Mouse (Mus musculus) MEL (cell line): ENCODE data around the gene Raph1. TPM values are rescaled to one million over a fixed set of nuclear protein-coding genes. Genes with fewer than 3 reads are reported as not detected.

Experiments
- DNase-seq: peaks from one replicate; pipeline ENCODE4 v3.0.0; 2011; ENCODE audit warnings: low read depth, low spot score
- H3K27ac ChIP-seq: 2 replicates; pipeline ENCODE4 v1.5.1; 2012; ENCODE audit warnings: low read depth, mild to moderate bottlenecking, control low read depth, low read length, moderate library complexity; ENCODE audit not compliant: control insufficient read depth
- H3K27me3 ChIP-seq, 2 experiments: fragments of 150-350 bp in 1 of 2; sonication (generic) in 1 of 2; 2 replicates each; pipeline ENCODE4 v1.6.1; 2012; ENCODE audit warnings: low read length in 2 of 2, mild to moderate bottlenecking in 2 of 2, improper control_type of control experiment in 1 of 2, moderate library complexity in 1 of 2; ENCODE audit not compliant: insufficient read depth in 2 of 2, control insufficient read depth in 1 of 2
- H3K36me3 ChIP-seq, 2 experiments: 2 replicates each; pipeline ENCODE4 v1.6.1; 2012 to 2014; ENCODE audit warnings: low read length in 2 of 2, improper control_type of control experiment in 1 of 2, inconsistent platforms in 1 of 2, mild to moderate bottlenecking in 1 of 2; ENCODE audit not compliant: insufficient read depth in 2 of 2, control insufficient read depth in 1 of 2
- H3K4me1 ChIP-seq, 2 experiments: fragments of 150-350 bp in 1 of 2; sonication (generic) in 1 of 2; 2 replicates each; pipeline ENCODE4 v1.6.1; 2012; ENCODE audit warnings: low read length in 2 of 2, improper control_type of control experiment in 1 of 2, mild to moderate bottlenecking in 1 of 2; ENCODE audit not compliant: insufficient read depth in 2 of 2, control insufficient read depth in 1 of 2
- H3K4me3 ChIP-seq, 2 experiments: fragments of 150-350 bp in 1 of 2; sonication (generic) in 1 of 2; 2 replicates each; pipeline ENCODE4 v1.5.1; 2012; ENCODE audit warnings: low read depth in 2 of 2, low read length in 2 of 2, mild to moderate bottlenecking in 2 of 2, moderate library complexity in 2 of 2, control low read depth in 1 of 2, improper control_type of control experiment in 1 of 2; ENCODE audit not compliant: control insufficient read depth in 1 of 2, insufficient read depth in 1 of 2
- H3K79me2 ChIP-seq: 2 replicates; pipeline ENCODE4 v1.6.1; 2012; ENCODE audit warnings: mild to moderate bottlenecking, low read length, moderate library complexity; ENCODE audit not compliant: control insufficient read depth, poor library complexity, insufficient read depth
- H3K9ac ChIP-seq: 2 replicates; pipeline ENCODE4 v1.6.1; 2012; ENCODE audit warnings: low read depth, mild to moderate bottlenecking, control low read depth, low read length, moderate library complexity; ENCODE audit not compliant: control insufficient read depth, poor library complexity, severe bottlenecking
- H3K9me3 ChIP-seq: fragments of 150-350 bp; sonication (generic); replicated peaks from 2 replicates; pipeline ENCODE4 v1.6.1; 2012; ENCODE audit warnings: mild to moderate bottlenecking, low read length, improper control_type of control experiment, moderate library complexity; ENCODE audit not compliant: insufficient read depth
- BHLHE40 ChIP-seq: IDR thresholded peaks from 2 replicates; pipeline ENCODE4 v1.6.1; 2012; ENCODE audit warnings: low read depth, mild to moderate bottlenecking, inconsistent platforms, low read length, improper control_type of control experiment, borderline replicate concordance
- CHD1 ChIP-seq: IDR thresholded peaks from 2 replicates; pipeline ENCODE4 v1.6.1; 2012; ENCODE audit warnings: low read depth, mild to moderate bottlenecking, inconsistent platforms, low read length, improper control_type of control experiment
- CTCF ChIP-seq, 3 experiments: IDR thresholded peaks in 2 of 3; conservative IDR thresholded peaks in 1 of 3; 2 replicates each; pipeline ENCODE4 v1.5.1; 2011 to 2012; ENCODE audit warnings: low read length in 3 of 3, low read depth in 2 of 3, mild to moderate bottlenecking in 2 of 3, improper control_type of control experiment in 1 of 3, inconsistent platforms in 1 of 3, mixed read lengths in 1 of 3, moderate library complexity in 1 of 3; ENCODE audit not compliant: control insufficient read depth in 1 of 3, insufficient read depth in 1 of 3, poor library complexity in 1 of 3, severe bottlenecking in 1 of 3
- E2F4 ChIP-seq: IDR thresholded peaks from 2 replicates; pipeline ENCODE4 v1.6.1; 2011; ENCODE audit warnings: low read depth, low read length, improper control_type of control experiment, borderline replicate concordance
- ELF1 ChIP-seq: IDR thresholded peaks from 2 replicates; pipeline ENCODE4 v1.6.1; 2014; ENCODE audit warnings: low read depth, mild to moderate bottlenecking, inconsistent platforms, low read length, improper control_type of control experiment, moderate library complexity
- EP300 ChIP-seq, 2 experiments: IDR thresholded peaks; 2 replicates each; pipeline ENCODE4 v1.6.1; 2011; ENCODE audit warnings: improper control_type of control experiment in 2 of 2, low read length in 2 of 2, low read depth in 1 of 2, mild to moderate bottlenecking in 1 of 2
- ETS1 ChIP-seq: IDR thresholded peaks from 2 replicates; pipeline ENCODE4 v1.6.1; 2012; ENCODE audit warnings: low read depth, mild to moderate bottlenecking, inconsistent platforms, low read length, improper control_type of control experiment, moderate library complexity
- GABPA ChIP-seq: IDR thresholded peaks from 2 replicates; pipeline ENCODE4 v1.6.1; 2012; ENCODE audit warnings: low read depth, mild to moderate bottlenecking, inconsistent platforms, low read length, improper control_type of control experiment, moderate library complexity
- JUND ChIP-seq: IDR thresholded peaks from 2 replicates; pipeline ENCODE4 v1.6.1; 2011; ENCODE audit warnings: low read depth, mild to moderate bottlenecking, improper control_type of control experiment, low read length
- KAT2A ChIP-seq: conservative IDR thresholded peaks from 2 replicates; pipeline ENCODE4 v1.6.1; 2012; ENCODE audit warnings: low read depth, low read length, improper control_type of control experiment, inconsistent platforms
- MAZ ChIP-seq: IDR thresholded peaks from 2 replicates; pipeline ENCODE4 v1.6.1; 2012; ENCODE audit warnings: low read depth, mild to moderate bottlenecking, inconsistent platforms, low read length, improper control_type of control experiment
- MEF2A ChIP-seq: IDR thresholded peaks from 2 replicates; pipeline ENCODE4 v1.6.1; 2014; ENCODE audit warnings: low read depth, mild to moderate bottlenecking, inconsistent platforms, low read length, improper control_type of control experiment; ENCODE audit not compliant: poor library complexity, insufficient replicate concordance, severe bottlenecking; ENCODE audit errors: extremely low read depth
- MYB ChIP-seq: IDR thresholded peaks from 2 replicates; pipeline ENCODE4 v1.6.1; 2011; ENCODE audit warnings: mild to moderate bottlenecking, low read depth, low read length, improper control_type of control experiment
- NRF1 ChIP-seq: IDR thresholded peaks from 2 replicates; pipeline ENCODE4 v1.6.1; 2014; ENCODE audit warnings: low read depth, mild to moderate bottlenecking, inconsistent platforms, low read length, improper control_type of control experiment, moderate library complexity; ENCODE audit not compliant: poor library complexity, insufficient read depth, severe bottlenecking
- POLR2A ChIP-seq, 2 experiments: IDR thresholded peaks; 2 replicates each; pipeline ENCODE4 v1.6.1; 2011 to 2012; ENCODE audit warnings: low read length in 2 of 2, mild to moderate bottlenecking in 2 of 2, control low read depth in 1 of 2, improper control_type of control experiment in 1 of 2, low read depth in 1 of 2, moderate library complexity in 1 of 2; ENCODE audit not compliant: control insufficient read depth in 1 of 2, insufficient read depth in 1 of 2, poor library complexity in 1 of 2
- POLR2AphosphoS2 ChIP-seq: IDR thresholded peaks from 2 replicates; pipeline ENCODE4 v1.6.1; 2011; ENCODE audit warnings: low read length, improper control_type of control experiment
- RAD21 ChIP-seq: IDR thresholded peaks from 2 replicates; pipeline ENCODE4 v1.6.1; 2011; ENCODE audit warnings: mild to moderate bottlenecking, low read depth, low read length, improper control_type of control experiment
- RCOR1 ChIP-seq: IDR thresholded peaks from 2 replicates; pipeline ENCODE4 v1.6.1; 2012; ENCODE audit warnings: low read depth, mild to moderate bottlenecking, inconsistent platforms, low read length, improper control_type of control experiment
- SIN3A ChIP-seq: IDR thresholded peaks from 2 replicates; pipeline ENCODE4 v1.6.1; 2012; ENCODE audit warnings: low read length, improper control_type of control experiment, inconsistent platforms
- SMC3 ChIP-seq: IDR thresholded peaks from 2 replicates; pipeline ENCODE4 v1.6.1; 2011; ENCODE audit warnings: low read depth, low read length, improper control_type of control experiment
- TCF12 ChIP-seq: IDR thresholded peaks from 2 replicates; pipeline ENCODE4 v1.6.1; 2014; ENCODE audit warnings: low read depth, mild to moderate bottlenecking, inconsistent platforms, low read length, improper control_type of control experiment, moderate library complexity
- UBTF ChIP-seq: IDR thresholded peaks from 2 replicates; pipeline ENCODE4 v1.6.1; 2012; ENCODE audit warnings: low read depth, mild to moderate bottlenecking, inconsistent platforms, low read length, improper control_type of control experiment, moderate library complexity, borderline replicate concordance; ENCODE audit not compliant: insufficient read depth
- USF1 ChIP-seq: IDR thresholded peaks from 2 replicates; pipeline ENCODE4 v1.6.1; 2014; ENCODE audit warnings: low read depth, mild to moderate bottlenecking, inconsistent platforms, low read length, improper control_type of control experiment, moderate library complexity
- ZC3H11A ChIP-seq: IDR thresholded peaks from 2 replicates; pipeline ENCODE4 v1.6.1; 2012; ENCODE audit warnings: low read depth, mild to moderate bottlenecking, inconsistent platforms, low read length, improper control_type of control experiment
- ZKSCAN1 ChIP-seq: IDR thresholded peaks from 2 replicates; pipeline ENCODE4 v1.6.1; 2012; ENCODE audit warnings: low read depth, mild to moderate bottlenecking, inconsistent platforms, low read length, improper control_type of control experiment, moderate library complexity
- ZMIZ1 ChIP-seq: IDR thresholded peaks from 2 replicates; pipeline ENCODE4 v1.6.1; 2012; ENCODE audit warnings: low read depth, mild to moderate bottlenecking, inconsistent platforms, low read length, improper control_type of control experiment, moderate library complexity
- ZNF384 ChIP-seq: IDR thresholded peaks from 2 replicates; pipeline ENCODE4 v1.6.1; 2012; ENCODE audit warnings: low read depth, mild to moderate bottlenecking, inconsistent platforms, low read length, improper control_type of control experiment
- polyA plus RNA-seq, 2 experiments: library from polyadenylated mRNA; stranded (reverse) in 1 of 2; unstranded in 1 of 2; fragments of >175 nt in 1 of 2; fragments of >200 nt in 1 of 2; gene quantifications; 2 replicates each; pipeline versions ENCODE4 v1.2.1 to v1.2.4; 2012; ENCODE audit warnings: low replicate concordance in 2 of 2, low read depth in 1 of 2; ENCODE audit not compliant: insufficient read length in 2 of 2, insufficient read depth in 1 of 2, missing spikeins in 1 of 2
- total RNA-seq: library from RNA; depleted of rRNA; stranded (reverse); fragments of 300-350 nt; gene quantifications from 2 replicates; pipeline ENCODE4 v1.2.3, GENCODE M21; 2012

The Raph1 gene
- total and polyA plus RNA-seq, 3 experiments: 0.42 to 0.67 TPM; not detected in 1

GRCm38 (mm10) chr1:60492404-60492803 is 74.5 kb downstream of the Raph1 start:
- no peak overlapping the region for H3K27ac ChIP-seq
- no peak for TF ChIP-seq SIN3A
- no peak for TF ChIP-seq JUND
- no peak for TF ChIP-seq GABPA
- no peak for TF ChIP-seq CTCF (IDR thresholded peaks at IDR 0.05 in 2 of 3, conservative IDR thresholded peaks at IDR 0.05 in 1 of 3; ENCODE audit: control insufficient read depth in 1 of 3, insufficient read depth in 1 of 3, low read depth in 2 of 3, low read length in 3 of 3, poor library complexity in 1 of 3, severe bottlenecking in 1 of 3)
- TF ChIP-seq ZC3H11A: no peak
- TF ChIP-seq ELF1: no peak
- no peak for TF ChIP-seq RAD21
- TF ChIP-seq ZMIZ1: no peak
- TF ChIP-seq TCF12: no peak
- no peak for TF ChIP-seq MAZ
- no peaks in the 10 kb centered on the region for H3K36me3 ChIP-seq
- H3K79me2 ChIP-seq: no peaks in the 10 kb centered on the region
- no peaks in the 10 kb centered on the region for H3K27me3 ChIP-seq
- H3K9me3 ChIP-seq: no peaks in the 10 kb centered on the region
- no peak for DNase-seq
- H3K4me1 ChIP-seq: no peaks in the 10 kb centered on the region
- no peak overlapping the region for H3K9ac ChIP-seq
- H3K4me3 ChIP-seq: no peak overlapping the region

GRCm38 (mm10) chr1:60490510-60490909 is 76.4 kb downstream of the Raph1 start:
- Histone ChIP-seq H3K27me3 (no peaks in the 10 kb centered on the region), H3K9me3 (no peaks in the 10 kb centered on the region), H3K9ac (no peak overlapping the region), H3K4me3 (no peak overlapping the region), H3K27ac (no peak overlapping the region), H3K4me1 (no peaks in the 10 kb centered on the region), H3K79me2 (no peaks in the 10 kb centered on the region), H3K36me3 (no peaks in the 10 kb centered on the region)
- TF ChIP-seq EP300 (IDR thresholded peaks at IDR 0.05; ENCODE audit: low read depth in 1 of 2, low read length in 2 of 2) (no peak), GABPA (no peak), SMC3 (no peak), ELF1 (no peak), POLR2AphosphoS2 (no peak)
- no peak for DNase-seq

GRCm38 (mm10) chr1:60489660-60490059 is 77.2 kb downstream of the Raph1 start:
- no peak for DNase-seq
- TF ChIP-seq POLR2A (IDR thresholded peaks at IDR 0.05; ENCODE audit: control insufficient read depth in 1 of 2, insufficient read depth in 1 of 2, low read depth in 1 of 2, low read length in 2 of 2, poor library complexity in 1 of 2): no peak
- no peak for TF ChIP-seq E2F4
- TF ChIP-seq CHD1: no peak
- TF ChIP-seq NRF1: no peak
- TF ChIP-seq KAT2A: no peak
- no peak for TF ChIP-seq MYB
- TF ChIP-seq SIN3A: no peak
- TF ChIP-seq MEF2A: no peak
- TF ChIP-seq UBTF: no peak
- TF ChIP-seq ZKSCAN1: no peak
- no peak for TF ChIP-seq BHLHE40
- TF ChIP-seq RCOR1: no peak
- TF ChIP-seq TCF12: no peak
- TF ChIP-seq ETS1: no peak
- no peak for TF ChIP-seq ZNF384
- TF ChIP-seq ELF1: no peak
- no peak for TF ChIP-seq USF1
- H3K9me3 ChIP-seq: no peaks in the 10 kb centered on the region

More at GRCm38 (mm10) chr1:60489660-60490059, 77.2 kb downstream of the Raph1 start:
- no peak overlapping the region for H3K4me3 ChIP-seq
- H3K9ac ChIP-seq: no peak overlapping the region
- no peaks in the 10 kb centered on the region for H3K79me2 ChIP-seq
- H3K27ac ChIP-seq: no peak overlapping the region
- no peaks in the 10 kb centered on the region for H3K27me3 ChIP-seq
- no peaks in the 10 kb centered on the region for H3K36me3 ChIP-seq
- no peaks in the 10 kb centered on the region for H3K4me1 ChIP-seq
